Mouse (Mus musculus) 3T3-L1 (cell line): ENCODE results near the gene Ccdc167.

ENCODE experiments used
- DNase-seq: peaks from one replicate; pipeline ENCODE4 v3.0.0-alpha.2; 2015; ENCODE audit warnings: low read depth, low spot score

The Ccdc167 gene

GRCm38 (mm10) chr17:29686771-29687170, 30.1 kb downstream of the Ccdc167 start:
- DNase-seq: no peak

- no peak for DNase-seq
These were observed 32.6 kb downstream of the Ccdc167 start for GRCm38 (mm10) chr17:29684275-29684674.

GRCm38 (mm10) chr17:29683127-29683526, 33.7 kb downstream of the Ccdc167 start:
- no peak for DNase-seq

- DNase-seq: no peak
These were observed 34.6 kb downstream of the Ccdc167 start for GRCm38 (mm10) chr17:29682261-29682660.

GRCm38 (mm10) chr17:29681669-29682068, 35.2 kb downstream of the Ccdc167 start:
- DNase-seq: no peak

- DNase-seq: no peak
These were observed 35.9 kb downstream of the Ccdc167 start for GRCm38 (mm10) chr17:29680921-29681320.

GRCm38 (mm10) chr17:29680174-29680573, 36.7 kb downstream of the Ccdc167 start:
- no peak for DNase-seq

- no peak for DNase-seq
These were observed 37.6 kb downstream of the Ccdc167 start for GRCm38 (mm10) chr17:29679038-29679767.

GRCm38 (mm10) chr17:29678526-29678925, 38.3 kb downstream of the Ccdc167 start:
- DNase-seq: no peak

- no peak for DNase-seq
These were observed 43.5 kb downstream of the Ccdc167 start for GRCm38 (mm10) chr17:29673325-29673724.

- peak; percentile 64 for DNase-seq
These were observed 45.8 kb downstream of the Ccdc167 start for GRCm38 (mm10) chr17:29671021-29671420.

GRCm38 (mm10) chr17:29669936-29670335, 46.9 kb downstream of the Ccdc167 start:
- DNase-seq: peak; percentile 76

- no peak for DNase-seq
These were observed 47.8 kb downstream of the Ccdc167 start for GRCm38 (mm10) chr17:29669030-29669429.

GRCm38 (mm10) chr17:29668051-29668986, 48.5 kb downstream of the Ccdc167 start:
- no peak for DNase-seq

GRCm38 (mm10) chr17:29662145-29662544, 54.7 kb downstream of the Ccdc167 start:
- no peak for DNase-seq

GRCm38 (mm10) chr17:29660762-29661391, 56.0 kb downstream of the Ccdc167 start:
- DNase-seq: peak; percentile 57

GRCm38 (mm10) chr17:29660076-29660761, 56.6 kb downstream of the Ccdc167 start, which contains the start of gene Cmtr1:
Gene Cmtr1 (plus strand): TSS chr17:29660595.
- DNase-seq: peak; percentile 88

- DNase-seq: no peak
These were observed 58.6 kb downstream of the Ccdc167 start for GRCm38 (mm10) chr17:29658249-29658648.

- DNase-seq: no peak
These were observed 74.6 kb downstream of the Ccdc167 start for GRCm38 (mm10) chr17:29642219-29642618.

GRCm38 (mm10) chr17:29640971-29641370, 75.9 kb downstream of the Ccdc167 start:
- no peak for DNase-seq

GRCm38 (mm10) chr17:29637895-29638294, 78.9 kb downstream of the Ccdc167 start:
- peak; percentile 14 for DNase-seq
